Mouse (Mus musculus): Measurements from ENCODE around the gene Cbfa2t3. TPM values are rescaled to one million over a fixed set of nuclear protein-coding genes. Genes with fewer than 3 reads are reported as not detected.

Cbfa2t3 gene
- total and polyA plus RNA-seq, 3 experiments: 10.5 to 102 TPM; not detected in 1

GRCm38 (mm10) chr8:122678061-122678895, 20.6 kb downstream of the Cbfa2t3 start:
- no peak for DNase-seq (ENCODE audit: low read depth, low spot score)
- H3K9me3 ChIP-seq (replicated peaks; ENCODE audit: insufficient read depth, low read length): no peaks in the 10 kb centered on the region
- H3K27ac ChIP-seq (ENCODE audit: control insufficient read depth, low read depth, low read length): no peak overlapping the region
- peaks cover 91% of the 10 kb centered on the region for H3K79me2 ChIP-seq (ENCODE audit: control insufficient read depth, insufficient read depth, low read length, poor library complexity)
- H3K9ac ChIP-seq (ENCODE audit: control insufficient read depth, low read depth, low read length, poor library complexity, severe bottlenecking): no peak overlapping the region
- H3K27me3 ChIP-seq (ENCODE audit: control insufficient read depth in 1 of 2, insufficient read depth in 2 of 2, low read length in 2 of 2): no peaks in the 10 kb centered on the region
- peaks cover 4 to 12% of the 10 kb centered on the region in 2 experiments; a peak in 3 of 4 replicates for H3K4me1 ChIP-seq (ENCODE audit: control insufficient read depth in 1 of 2, insufficient read depth in 2 of 2, low read length in 2 of 2)
- H3K36me3 ChIP-seq (ENCODE audit: control insufficient read depth in 1 of 2, insufficient read depth in 2 of 2, low read length in 2 of 2): peaks cover 14 to 42% of the 10 kb centered on the region in 2 experiments
- H3K4me3 ChIP-seq (ENCODE audit: control insufficient read depth in 1 of 2, insufficient read depth in 1 of 2, low read depth in 2 of 2, low read length in 2 of 2): no peak overlapping the region
- TF ChIP-seq POLR2A (IDR thresholded peaks at IDR 0.05; ENCODE audit: control insufficient read depth in 1 of 2, insufficient read depth in 1 of 2, low read depth in 1 of 2, low read length in 2 of 2, poor library complexity in 1 of 2) (peak; percentile 7 to 18; a peak in 1 of 4 replicates), TCF12 (IDR thresholded peaks at IDR 0.05; ENCODE audit: low read depth, low read length) (no peak), USF1 (IDR thresholded peaks at IDR 0.05; ENCODE audit: low read depth, low read length) (no peak), ELF1 (IDR thresholded peaks at IDR 0.05; ENCODE audit: low read depth, low read length) (no peak)

GRCm38 (mm10) chr8:122677481-122678021, 21.4 kb downstream of the Cbfa2t3 start:
- H3K4me3 ChIP-seq (ENCODE audit: control insufficient read depth in 1 of 2, insufficient read depth in 1 of 2, low read depth in 2 of 2, low read length in 2 of 2): no peak overlapping the region

GRCm38 (mm10) chr8:122676621-122677480, 22.1 kb downstream of the Cbfa2t3 start:
- Histone ChIP-seq H3K79me2 (ENCODE audit: control insufficient read depth, insufficient read depth, low read length, poor library complexity) (peaks cover 90% of the 10 kb centered on the region), H3K4me3 (ENCODE audit: control insufficient read depth in 1 of 2, insufficient read depth in 1 of 2, low read depth in 2 of 2, low read length in 2 of 2) (no peak overlapping the region), H3K9ac (ENCODE audit: control insufficient read depth, low read depth, low read length, poor library complexity, severe bottlenecking) (no peak overlapping the region), H3K4me1 (ENCODE audit: control insufficient read depth in 1 of 2, insufficient read depth in 2 of 2, low read length in 2 of 2) (peaks cover 0 to 2% of the 10 kb centered on the region in 2 experiments; a peak in 1 of 4 replicates), H3K9me3 (replicated peaks; ENCODE audit: insufficient read depth, low read length) (no peaks in the 10 kb centered on the region), H3K27ac (ENCODE audit: control insufficient read depth, low read depth, low read length) (no peak overlapping the region), H3K27me3 (ENCODE audit: control insufficient read depth in 1 of 2, insufficient read depth in 2 of 2, low read length in 2 of 2) (no peaks in the 10 kb centered on the region), H3K36me3 (ENCODE audit: control insufficient read depth in 1 of 2, insufficient read depth in 2 of 2, low read length in 2 of 2) (peaks cover 4 to 33% of the 10 kb centered on the region in 2 experiments; a peak in 3 of 4 replicates)
- no peak for DNase-seq (ENCODE audit: low read depth, low spot score)
- peak in 1 of 2 experiments; percentile 25; a peak in 2 of 4 replicates for TF ChIP-seq POLR2A (IDR thresholded peaks at IDR 0.05; ENCODE audit: control insufficient read depth in 1 of 2, insufficient read depth in 1 of 2, low read depth in 1 of 2, low read length in 2 of 2, poor library complexity in 1 of 2)
- no peak for TF ChIP-seq SMC3 (IDR thresholded peaks at IDR 0.05; ENCODE audit: low read depth, low read length)
- TF ChIP-seq POLR2AphosphoS2 (IDR thresholded peaks at IDR 0.05; ENCODE audit: low read length): 0 out of 2 replicates have a peak, but pooled peaks have one; percentile 34

More at GRCm38 (mm10) chr8:122677481-122678021, 21.4 kb downstream of the Cbfa2t3 start:
- Histone ChIP-seq H3K9me3 (replicated peaks; ENCODE audit: insufficient read depth, low read length) (no peaks in the 10 kb centered on the region), H3K4me1 (ENCODE audit: control insufficient read depth in 1 of 2, insufficient read depth in 2 of 2, low read length in 2 of 2) (peaks cover 1 to 5% of the 10 kb centered on the region in 2 experiments; a peak in 3 of 4 replicates), H3K79me2 (ENCODE audit: control insufficient read depth, insufficient read depth, low read length, poor library complexity) (peaks cover 91% of the 10 kb centered on the region), H3K36me3 (ENCODE audit: control insufficient read depth in 1 of 2, insufficient read depth in 2 of 2, low read length in 2 of 2) (peaks cover 10 to 37% of the 10 kb centered on the region in 2 experiments), H3K27me3 (ENCODE audit: control insufficient read depth in 1 of 2, insufficient read depth in 2 of 2, low read length in 2 of 2) (no peaks in the 10 kb centered on the region), H3K27ac (ENCODE audit: control insufficient read depth, low read depth, low read length) (no peak overlapping the region), H3K9ac (ENCODE audit: control insufficient read depth, low read depth, low read length, poor library complexity, severe bottlenecking) (no peak overlapping the region)
- DNase-seq (ENCODE audit: low read depth, low spot score): no peak
- TF ChIP-seq USF2 (IDR thresholded peaks at IDR 0.05; ENCODE audit: borderline replicate concordance in 1 of 2, insufficient read depth in 1 of 2, low read depth in 1 of 2, low read length in 2 of 2) (no peak), CTCF (IDR thresholded peaks at IDR 0.05 in 2 of 3, conservative IDR thresholded peaks at IDR 0.05 in 1 of 3; ENCODE audit: control insufficient read depth in 1 of 3, insufficient read depth in 1 of 3, low read depth in 2 of 3, low read length in 3 of 3, poor library complexity in 1 of 3, severe bottlenecking in 1 of 3) (0 out of 6 replicates have a peak, but pooled peaks of 1 of the 3 experiments have one; percentile 15)

Data from MEL (cell line).